In the genomic region with DNA sequence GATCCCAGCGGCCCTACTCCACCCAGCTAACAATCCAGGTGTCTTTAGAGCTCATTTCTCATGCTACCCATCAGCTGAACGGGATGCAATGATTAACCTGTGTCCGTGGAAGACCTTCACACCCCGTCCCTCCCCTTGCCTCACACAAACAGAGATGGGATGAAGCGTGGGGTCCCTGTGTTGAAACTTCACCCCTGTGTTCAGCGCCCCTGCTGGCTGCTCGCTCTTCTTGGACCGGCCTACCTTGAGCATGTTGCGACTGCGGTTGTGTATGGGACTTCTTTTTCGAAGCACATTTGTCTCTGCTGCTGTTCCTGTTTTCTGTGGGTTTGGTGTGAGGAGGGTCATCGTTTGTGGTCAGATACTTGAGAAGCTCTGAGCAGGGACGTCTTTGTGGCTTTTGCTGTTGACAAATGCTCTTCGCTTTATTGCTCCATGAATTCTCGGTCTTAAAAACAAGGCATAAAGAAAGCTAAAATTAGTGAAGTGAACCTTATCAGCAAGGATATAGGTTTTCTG, we compare ENCODE assay signal across 22 mouse cellular contexts.
DNase-seq lines count a peak whose midpoint lies in the region; ATAC-seq and TF ChIP-seq lines count a peak whose summit lies in the region.
"Had no signal": no experiment of that assay in that cellular context is flagged by ENCODE, and none has a peak within 500 bp of the region (broad histone marks: within the 10 kb centered on the region; RNA-seq: fewer than 3 reads in every experiment).

No protein-coding gene starts in this region.

- no peak overlapping the region for H3K9ac ChIP-seq in hindbrain, postnatal 0 days (replicated peaks; ENCODE audit: low read length)
- H3K9ac ChIP-seq in lung, embryonic 14.5 days, result no peak overlapping the region
- H3K9ac ChIP-seq in neural tube, embryonic 13.5 days, result no peak overlapping the region
- H3K9ac ChIP-seq: liver, embryonic 15.5 days; midbrain, embryonic 12.5 days; stomach, embryonic 15.5 days had no signal

- no peak for TF ChIP-seq CTCF in hindbrain, postnatal 0 days (IDR thresholded peaks at IDR 0.05; ENCODE audit: low read depth)
- TF ChIP-seq CTCF in lung, embryonic 14.5 days (IDR thresholded peaks at IDR 0.05; ENCODE audit: low read depth), result peak; percentile 15; the same call in 1 of the 2 replicates

- H3K36me3 ChIP-seq in hindbrain, postnatal 0 days (ENCODE audit: insufficient read depth, low read length), result no peaks in the 10 kb centered on the region; the same call in 1 of the 2 replicates
- no peaks in the 10 kb centered on the region for H3K36me3 ChIP-seq in hindbrain, embryonic 10.5 days
- no peaks in the 10 kb centered on the region for H3K36me3 ChIP-seq in lung, embryonic 14.5 days (ENCODE audit: insufficient read depth)
- no peaks in the 10 kb centered on the region for H3K36me3 ChIP-seq in neural tube, embryonic 13.5 days
- H3K36me3 ChIP-seq: limb, embryonic 10.5 days; liver, embryonic 15.5 days; midbrain, embryonic 12.5 days; stomach, embryonic 15.5 days had no signal

- H3K4me3 ChIP-seq in hindbrain, postnatal 0 days (ENCODE audit: low read length), result no peak overlapping the region
- no peak overlapping the region for H3K4me3 ChIP-seq in hindbrain, embryonic 10.5 days
- no peak overlapping the region for H3K4me3 ChIP-seq in lung, embryonic 14.5 days (ENCODE audit: low read depth, low read length)
- no peak overlapping the region for H3K4me3 ChIP-seq in neural tube, embryonic 13.5 days
- H3K4me3 ChIP-seq: limb, embryonic 10.5 days; liver, embryonic 15.5 days; midbrain, embryonic 12.5 days; stomach, embryonic 15.5 days had no signal

- no peaks in the 10 kb centered on the region for H3K27me3 ChIP-seq in hindbrain, postnatal 0 days (ENCODE audit: insufficient read depth, low read length)
- no peaks in the 10 kb centered on the region for H3K27me3 ChIP-seq in hindbrain, embryonic 10.5 days (ENCODE audit: insufficient read depth, poor library complexity, severe bottlenecking)
- H3K27me3 ChIP-seq in lung, embryonic 14.5 days (ENCODE audit: insufficient read depth, low read length), result no peaks in the 10 kb centered on the region
- no peaks in the 10 kb centered on the region for H3K27me3 ChIP-seq in neural tube, embryonic 13.5 days
- H3K27me3 ChIP-seq: CH12.LX; liver, embryonic 15.5 days; midbrain, embryonic 12.5 days; stomach, embryonic 15.5 days had no signal

- H3K4me2 ChIP-seq in hindbrain, postnatal 0 days (ENCODE audit: low read depth, low read length), result peak overlapping the region; percentile 30; the same call in 1 of the 2 replicates
- no peak overlapping the region for H3K4me2 ChIP-seq in lung, embryonic 14.5 days
- peak overlapping the region; percentile 47; the same call in 1 of the 2 replicates for H3K4me2 ChIP-seq in neural tube, embryonic 13.5 days
- H3K4me2 ChIP-seq: liver, embryonic 15.5 days; midbrain, embryonic 12.5 days; stomach, embryonic 15.5 days had no signal

- H3K4me1 ChIP-seq in hindbrain, postnatal 0 days (ENCODE audit: insufficient read depth, low read length), result no peaks in the 10 kb centered on the region
- no peaks in the 10 kb centered on the region; the same call in 1 of the 2 replicates for H3K4me1 ChIP-seq in hindbrain, embryonic 10.5 days (replicated peaks)
- H3K4me1 ChIP-seq in lung, embryonic 14.5 days (ENCODE audit: insufficient read depth), result no peaks in the 10 kb centered on the region
- H3K4me1 ChIP-seq in neural tube, embryonic 13.5 days (replicated peaks), result peaks cover 7% of the 10 kb centered on the region
- H3K4me1 ChIP-seq: liver, embryonic 15.5 days; stomach, embryonic 15.5 days had no signal

- 82% methylated on average over 15 of the region's 15 CpGs for WGBS in hindbrain, postnatal 0 days
- 81% methylated on average over 15 of the region's 15 CpGs for WGBS in hindbrain, embryonic 10.5 days
- WGBS in lung, embryonic 14.5 days, result 64% methylated on average over 15 of the region's 15 CpGs
- WGBS in neural tube, embryonic 13.5 days, result 67% methylated on average over 15 of the region's 15 CpGs

- H3K9me3 ChIP-seq in hindbrain, postnatal 0 days (ENCODE audit: low read length), result no peaks in the 10 kb centered on the region
- no peaks in the 10 kb centered on the region for H3K9me3 ChIP-seq in hindbrain, embryonic 10.5 days
- no peaks in the 10 kb centered on the region for H3K9me3 ChIP-seq in lung, embryonic 14.5 days (ENCODE audit: low read depth, low read length)
- H3K9me3 ChIP-seq in neural tube, embryonic 13.5 days, result no peaks in the 10 kb centered on the region
- H3K9me3 ChIP-seq: limb, embryonic 10.5 days; liver, embryonic 15.5 days; midbrain, embryonic 12.5 days; stomach, embryonic 15.5 days had no signal

- DNase-seq in hindbrain, postnatal 0 days (ENCODE audit: low spot score), result no peak
- no peak for DNase-seq in hindbrain, embryonic 10.5 days (ENCODE audit: low spot score)
- no peak for DNase-seq in lung, embryonic 14.5 days
- DNase-seq in lung, postnatal 14 days, result no peak
- no peak for DNase-seq in spleen, postnatal 36 days (ENCODE audit: low spot score in 2 of 2)
- no peak for DNase-seq in frontal cortex, adult 2 months (ENCODE audit: extremely low spot score in 1 of 2, low spot score in 1 of 2)
- DNase-seq: adrenal gland, postnatal 14 days; cerebellum, adult 8-10 months; gastrocnemius, postnatal 25 days; lung, postnatal 36 days; spleen, adult 18-20 months; thymus, postnatal 14 days had no signal

- no peak overlapping the region for H3K27ac ChIP-seq in hindbrain, postnatal 0 days
- H3K27ac ChIP-seq in hindbrain, embryonic 10.5 days, result no peak overlapping the region
- H3K27ac ChIP-seq in lung, embryonic 14.5 days (ENCODE audit: low read depth), result no peak overlapping the region
- no peak overlapping the region for H3K27ac ChIP-seq in neural tube, embryonic 13.5 days (replicated peaks)
- H3K27ac ChIP-seq: hindbrain, embryonic 14.5 days; limb, embryonic 10.5 days; liver, embryonic 15.5 days; midbrain, embryonic 12.5 days; stomach, embryonic 15.5 days had no signal

- ATAC-seq in hindbrain, postnatal 0 days, result no peak
- no peak for ATAC-seq in lung, embryonic 14.5 days (ENCODE audit: insufficient read depth)
- ATAC-seq in common myeloid progenitor, adult 5-6 weeks (replicated peaks; ENCODE audit: low read depth, poor library complexity, severe bottlenecking), result peak; percentile 97
- no peak for ATAC-seq in neural tube, embryonic 13.5 days (ENCODE audit: low read depth)
- ATAC-seq: activated CD4-positive, CD25-positive, alpha-beta regulatory T cell, adult 4 months; intestine, embryonic 16.5 days had no signal
